Mouse (Mus musculus): ENCODE measurements at regions not wholly inside any gene's neighbourhood (a gene's known extent, or its start where the extent isn't known, plus 50 kb on each side); places are given as distances from the start of the nearest gene placed in this dataset.

DNA sequence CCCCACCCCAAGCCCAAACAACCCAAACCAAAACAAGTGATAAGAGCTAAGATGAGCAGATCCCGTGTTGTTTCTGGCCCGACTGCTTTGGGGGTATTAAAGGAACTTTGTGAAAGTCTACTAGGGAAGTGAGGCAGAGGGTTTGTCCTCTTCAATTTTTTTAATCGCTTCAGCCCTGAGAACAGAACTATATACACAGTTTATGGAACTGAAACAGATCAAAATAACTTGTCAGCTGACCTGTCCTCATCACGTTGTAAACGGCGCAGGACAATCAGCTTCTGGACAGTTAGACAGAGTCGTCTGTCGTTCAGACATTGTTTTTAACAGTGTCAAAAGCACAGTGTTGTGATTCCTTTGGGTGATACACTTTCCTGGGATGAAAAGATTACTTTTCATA is 103.3 kb upstream of the Prdm1 start:
- TF ChIP-seq CTCF (IDR thresholded peaks at IDR 0.05; ENCODE audit: control insufficient read depth, insufficient read depth, insufficient replicate concordance, low read depth, low read length) (no peak), POLR2A (IDR thresholded peaks at IDR 0.05; ENCODE audit: control insufficient read depth, low read depth, low read length) (no peak)
- Histone ChIP-seq H3K27me3 (ENCODE audit: control insufficient read depth, insufficient read depth, low read length) (no peaks in the 10 kb centered on the region), H3K27ac (ENCODE audit: control insufficient read depth, insufficient read depth, low read depth, low read length) (no peak overlapping the region), H3K4me1 (ENCODE audit: control insufficient read depth, insufficient read depth, low read length) (no peaks in the 10 kb centered on the region), H3K4me3 (ENCODE audit: control insufficient read depth, low read depth, low read length) (no peak overlapping the region), H3K36me3 (ENCODE audit: control insufficient read depth, insufficient read depth, low read length) (no peaks in the 10 kb centered on the region)

DNA sequence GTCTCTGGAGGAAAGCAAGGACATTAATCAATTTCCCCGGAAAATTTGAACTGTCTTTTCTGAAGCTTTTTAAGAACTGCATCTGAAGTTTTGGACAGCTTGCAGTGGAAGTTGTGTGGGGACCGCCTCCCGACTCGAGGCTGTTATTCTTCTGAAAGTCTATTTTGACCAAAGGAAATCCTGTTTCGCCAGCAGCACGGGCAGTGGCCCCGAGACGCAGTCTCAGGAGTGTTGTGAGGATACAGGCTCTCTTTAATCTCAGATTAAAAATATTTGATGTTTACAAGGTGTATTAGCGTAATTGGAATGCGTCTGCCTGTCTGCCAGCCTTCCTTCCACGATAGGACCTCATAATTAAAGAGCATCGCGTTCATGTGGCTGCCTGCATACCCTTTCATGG is 102.2 kb upstream of the Prdm1 start:
- no peaks in the 10 kb centered on the region for H3K4me1 ChIP-seq (ENCODE audit: control insufficient read depth, insufficient read depth, low read length)
- H3K27me3 ChIP-seq (ENCODE audit: control insufficient read depth, insufficient read depth, low read length) = no peaks in the 10 kb centered on the region
- TF ChIP-seq POLR2A (IDR thresholded peaks at IDR 0.05; ENCODE audit: control insufficient read depth, low read depth, low read length) (no peak), CTCF (IDR thresholded peaks at IDR 0.05; ENCODE audit: control insufficient read depth, insufficient read depth, insufficient replicate concordance, low read depth, low read length) (no peak)
- H3K36me3 ChIP-seq (ENCODE audit: control insufficient read depth, insufficient read depth, low read length) = no peaks in the 10 kb centered on the region
- no peak overlapping the region for H3K4me3 ChIP-seq (ENCODE audit: control insufficient read depth, low read depth, low read length)
- H3K27ac ChIP-seq (ENCODE audit: control insufficient read depth, insufficient read depth, low read depth, low read length) = no peak overlapping the region

DNA sequence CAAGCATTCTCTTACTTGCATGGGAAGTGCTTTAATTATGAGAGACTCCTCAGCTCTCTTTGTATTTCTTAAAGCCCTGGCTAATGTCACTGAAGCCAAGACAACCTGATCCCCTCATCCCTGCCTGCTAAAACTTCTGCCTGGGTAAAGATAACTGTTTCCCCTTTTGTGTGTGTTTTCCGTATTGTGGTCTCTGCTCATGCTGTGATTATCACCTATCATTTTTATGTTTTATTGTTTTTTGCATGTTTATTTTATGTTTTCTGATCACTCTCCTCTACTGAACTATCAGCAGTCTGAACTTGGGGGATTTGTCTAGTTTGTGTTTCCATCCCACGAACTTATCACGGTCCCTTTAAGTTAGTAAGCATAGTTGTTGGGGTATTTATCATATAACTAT is 100.1 kb upstream of the Prdm1 start:
- no peaks in the 10 kb centered on the region for H3K27me3 ChIP-seq (ENCODE audit: control insufficient read depth, insufficient read depth, low read length)
- no peak for TF ChIP-seq POLR2A (IDR thresholded peaks at IDR 0.05; ENCODE audit: control insufficient read depth, low read depth, low read length)
- no peak for TF ChIP-seq CTCF (IDR thresholded peaks at IDR 0.05; ENCODE audit: control insufficient read depth, insufficient read depth, insufficient replicate concordance, low read depth, low read length)
- no peaks in the 10 kb centered on the region for H3K4me1 ChIP-seq (ENCODE audit: control insufficient read depth, insufficient read depth, low read length)
- H3K36me3 ChIP-seq (ENCODE audit: control insufficient read depth, insufficient read depth, low read length) = no peaks in the 10 kb centered on the region
- no peak overlapping the region for H3K4me3 ChIP-seq (ENCODE audit: control insufficient read depth, low read depth, low read length)
- H3K27ac ChIP-seq (ENCODE audit: control insufficient read depth, insufficient read depth, low read depth, low read length) = no peak overlapping the region

DNA sequence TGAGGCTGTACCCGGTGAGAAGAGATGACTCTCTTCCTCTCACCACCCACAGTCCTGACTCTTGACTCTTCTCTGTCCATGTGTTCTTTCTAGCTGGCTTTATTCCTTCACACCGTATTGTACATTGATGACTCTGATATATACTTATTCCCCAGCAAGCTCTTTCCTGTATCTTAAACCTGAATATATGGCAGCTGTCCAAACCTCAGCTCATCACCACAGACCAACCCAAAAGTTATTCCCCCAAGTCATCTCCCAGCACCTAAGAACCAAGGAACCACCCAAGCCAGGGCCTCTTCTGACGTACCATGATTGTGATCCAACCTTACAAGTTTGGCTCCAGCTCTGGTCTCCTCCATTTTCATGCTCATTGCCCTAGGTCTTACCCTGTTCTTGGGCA is 99.1 kb upstream of the Prdm1 start:
- TF ChIP-seq CTCF (IDR thresholded peaks at IDR 0.05; ENCODE audit: control insufficient read depth, insufficient read depth, insufficient replicate concordance, low read depth, low read length) (no peak), POLR2A (IDR thresholded peaks at IDR 0.05; ENCODE audit: control insufficient read depth, low read depth, low read length) (no peak)
- H3K27ac ChIP-seq (ENCODE audit: control insufficient read depth, insufficient read depth, low read depth, low read length) = no peak overlapping the region
- H3K4me3 ChIP-seq (ENCODE audit: control insufficient read depth, low read depth, low read length) = no peak overlapping the region
- no peaks in the 10 kb centered on the region for H3K36me3 ChIP-seq (ENCODE audit: control insufficient read depth, insufficient read depth, low read length)
- H3K4me1 ChIP-seq (ENCODE audit: control insufficient read depth, insufficient read depth, low read length) = no peaks in the 10 kb centered on the region
- H3K27me3 ChIP-seq (ENCODE audit: control insufficient read depth, insufficient read depth, low read length) = no peaks in the 10 kb centered on the region

DNA sequence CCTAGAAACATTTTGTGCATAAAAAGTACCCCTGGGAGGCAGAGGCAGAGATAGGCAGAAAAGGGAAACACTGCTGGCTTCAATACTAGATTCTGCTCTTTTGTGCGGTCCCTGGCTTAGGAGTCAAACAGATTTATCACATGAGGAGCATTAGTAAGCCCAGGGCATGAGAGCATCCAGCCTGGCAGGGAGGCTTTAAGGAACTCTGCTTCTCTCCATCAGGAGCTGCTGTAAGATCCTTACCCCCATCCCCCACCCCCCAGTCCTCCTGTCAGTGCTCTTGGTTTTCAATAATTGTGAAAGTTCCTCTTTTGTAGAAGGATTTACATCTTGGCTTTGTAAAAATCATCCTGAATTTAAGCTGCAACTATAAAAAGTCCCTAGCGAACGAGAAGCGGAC is 97.2 kb upstream of the Prdm1 start:
- no peaks in the 10 kb centered on the region for H3K27me3 ChIP-seq (ENCODE audit: control insufficient read depth, insufficient read depth, low read length)
- no peak overlapping the region for H3K4me3 ChIP-seq (ENCODE audit: control insufficient read depth, low read depth, low read length)
- no peaks in the 10 kb centered on the region for H3K36me3 ChIP-seq (ENCODE audit: control insufficient read depth, insufficient read depth, low read length)
- H3K27ac ChIP-seq (ENCODE audit: control insufficient read depth, insufficient read depth, low read depth, low read length) = no peak overlapping the region
- TF ChIP-seq POLR2A (IDR thresholded peaks at IDR 0.05; ENCODE audit: control insufficient read depth, low read depth, low read length) (no peak), CTCF (IDR thresholded peaks at IDR 0.05; ENCODE audit: control insufficient read depth, insufficient read depth, insufficient replicate concordance, low read depth, low read length) (no peak)
- no peaks in the 10 kb centered on the region for H3K4me1 ChIP-seq (ENCODE audit: control insufficient read depth, insufficient read depth, low read length)

DNA sequence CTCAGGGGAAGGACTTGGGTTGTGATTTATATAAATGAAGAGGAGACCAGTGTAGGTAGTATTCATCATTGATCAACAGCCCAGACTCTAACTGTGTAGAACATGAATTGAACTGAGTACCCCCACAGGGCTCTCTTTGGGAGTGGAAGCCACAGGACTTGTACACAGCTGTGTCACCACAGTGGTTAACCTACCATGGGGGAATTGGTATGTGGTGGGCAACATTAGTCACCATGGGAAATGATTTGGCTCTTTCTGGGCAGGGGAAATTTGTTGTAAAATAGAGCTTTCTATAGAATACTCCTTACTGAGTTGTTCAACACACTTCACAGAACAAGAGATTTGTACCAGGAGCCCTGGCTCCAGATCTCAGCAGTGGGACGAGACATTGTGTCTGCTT is 87.3 kb upstream of the Prdm1 start:
- no peaks in the 10 kb centered on the region for H3K4me1 ChIP-seq (ENCODE audit: control insufficient read depth, insufficient read depth, low read length)
- H3K36me3 ChIP-seq (ENCODE audit: control insufficient read depth, insufficient read depth, low read length) = no peaks in the 10 kb centered on the region
- H3K4me3 ChIP-seq (ENCODE audit: control insufficient read depth, low read depth, low read length) = no peak overlapping the region
- no peaks in the 10 kb centered on the region for H3K27me3 ChIP-seq (ENCODE audit: control insufficient read depth, insufficient read depth, low read length)
- TF ChIP-seq POLR2A (IDR thresholded peaks at IDR 0.05; ENCODE audit: control insufficient read depth, low read depth, low read length) (no peak), CTCF (IDR thresholded peaks at IDR 0.05; ENCODE audit: control insufficient read depth, insufficient read depth, insufficient replicate concordance, low read depth, low read length) (no peak)
- H3K27ac ChIP-seq (ENCODE audit: control insufficient read depth, insufficient read depth, low read depth, low read length) = no peak overlapping the region

DNA sequence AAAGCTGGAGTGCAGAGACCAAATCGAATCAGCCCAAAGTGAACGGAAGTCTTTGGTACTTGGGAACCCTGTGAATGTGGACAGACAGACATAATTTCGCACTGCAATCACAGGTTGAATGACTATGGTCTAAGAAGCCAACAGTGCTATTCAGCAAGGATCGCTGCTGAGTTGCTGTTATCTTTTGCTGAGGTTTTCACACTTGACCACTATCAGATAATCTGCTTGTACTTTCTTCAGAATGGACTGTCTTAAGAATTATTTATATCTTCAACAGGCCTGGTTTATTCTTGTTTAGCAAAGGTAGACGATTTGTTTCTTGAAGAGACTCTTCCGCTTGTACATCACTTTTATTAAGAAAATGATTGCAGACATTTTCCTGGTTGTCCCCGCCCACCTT is 84.3 kb upstream of the Prdm1 start:
- H3K27me3 ChIP-seq (ENCODE audit: control insufficient read depth, insufficient read depth, low read length) = no peaks in the 10 kb centered on the region
- H3K27ac ChIP-seq (ENCODE audit: control insufficient read depth, insufficient read depth, low read depth, low read length) = no peak overlapping the region
- TF ChIP-seq CTCF (IDR thresholded peaks at IDR 0.05; ENCODE audit: control insufficient read depth, insufficient read depth, insufficient replicate concordance, low read depth, low read length) (no peak), POLR2A (IDR thresholded peaks at IDR 0.05; ENCODE audit: control insufficient read depth, low read depth, low read length) (no peak)
- H3K4me3 ChIP-seq (ENCODE audit: control insufficient read depth, low read depth, low read length) = no peak overlapping the region
- no peaks in the 10 kb centered on the region for H3K4me1 ChIP-seq (ENCODE audit: control insufficient read depth, insufficient read depth, low read length)
- no peaks in the 10 kb centered on the region for H3K36me3 ChIP-seq (ENCODE audit: control insufficient read depth, insufficient read depth, low read length)

DNA sequence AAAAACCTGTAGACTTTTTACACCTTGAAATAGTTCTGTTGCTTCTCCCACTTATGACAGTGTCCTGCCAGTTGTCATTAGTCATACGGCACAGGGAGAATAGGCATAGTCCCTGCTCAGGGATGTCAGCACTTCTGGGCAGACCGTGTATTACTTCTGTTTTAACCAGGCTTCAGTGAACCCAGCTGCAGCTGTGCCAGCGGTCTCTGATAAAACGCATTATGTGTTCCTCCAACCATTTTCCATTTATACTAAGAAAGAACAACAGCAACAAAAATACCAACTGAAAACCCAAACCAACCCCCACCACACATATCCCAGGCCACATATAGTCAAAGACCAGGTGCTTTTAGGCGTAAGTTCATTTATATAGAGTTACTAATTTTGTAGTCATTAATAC is 83.1 kb upstream of the Prdm1 start:
- Histone ChIP-seq H3K36me3 (ENCODE audit: control insufficient read depth, insufficient read depth, low read length) (no peaks in the 10 kb centered on the region), H3K4me3 (ENCODE audit: control insufficient read depth, low read depth, low read length) (no peak overlapping the region), H3K27me3 (ENCODE audit: control insufficient read depth, insufficient read depth, low read length) (no peaks in the 10 kb centered on the region), H3K4me1 (ENCODE audit: control insufficient read depth, insufficient read depth, low read length) (no peaks in the 10 kb centered on the region), H3K27ac (ENCODE audit: control insufficient read depth, insufficient read depth, low read depth, low read length) (no peak overlapping the region)
- TF ChIP-seq CTCF (IDR thresholded peaks at IDR 0.05; ENCODE audit: control insufficient read depth, insufficient read depth, insufficient replicate concordance, low read depth, low read length) (no peak), POLR2A (IDR thresholded peaks at IDR 0.05; ENCODE audit: control insufficient read depth, low read depth, low read length) (no peak)

Measured in testis, adult 2 months (tissue).